Mouse (Mus musculus) heart, adult 2 months (tissue): Measurements from ENCODE around the gene Atraid. TPM values are rescaled to one million over a fixed set of nuclear protein-coding genes. Genes with fewer than 3 reads are reported as not detected.
A peak's percentile ranks its signal among the peaks of the same experiment; 100 is the strongest.

Experiments
- DNase-seq, 2 experiments: peaks; one replicate each; pipeline ENCODE4 v3.0.0; 2021
- H3K27ac ChIP-seq: fragments of 200-600 bp; 2 replicates; pipeline ENCODE4 v1.8.1; 2022
- H3K27me3 ChIP-seq: fragments of 200-500 bp; 2 replicates; pipeline ENCODE4 v1.6.1; 2012; ENCODE audit warnings: mild to moderate bottlenecking, low read length, inconsistent platforms, mixed read lengths; ENCODE audit not compliant: control insufficient read depth, insufficient read depth
- H3K36me3 ChIP-seq: fragments of 200-500 bp; 2 replicates; pipeline ENCODE4 v1.6.1; 2012; ENCODE audit warnings: low read length, inconsistent platforms; ENCODE audit not compliant: control insufficient read depth, insufficient read depth
- H3K4me1 ChIP-seq: fragments of 200-500 bp; 2 replicates; pipeline ENCODE4 v1.6.1; 2011; ENCODE audit warnings: low read length; ENCODE audit not compliant: control insufficient read depth, insufficient read depth
- H3K4me3 ChIP-seq: fragments of 200-600 bp; 2 replicates; pipeline ENCODE4 v1.8.1; 2022
- H3K79me2 ChIP-seq: fragments of 200-500 bp; replicated peaks from 2 replicates; pipeline ENCODE4 v1.6.1; 2012; ENCODE audit warnings: mild to moderate bottlenecking, inconsistent platforms, low read length, moderate library complexity, mixed read lengths; ENCODE audit not compliant: control insufficient read depth, insufficient read depth
- H3K9ac ChIP-seq: fragments of 200-500 bp; 2 replicates; pipeline ENCODE4 v1.6.1; 2012; ENCODE audit warnings: low read depth, mild to moderate bottlenecking, control low read depth, inconsistent platforms, low read length, mixed read lengths
- CTCF ChIP-seq: fragments of 200-600 bp; IDR thresholded peaks from 2 replicates; pipeline ENCODE4 v1.8.1; 2022; ENCODE audit warnings: antibody characterized with exemption, mild to moderate bottlenecking, moderate library complexity
- EP300 ChIP-seq: fragments of 200-500 bp; IDR thresholded peaks from 2 replicates; pipeline ENCODE4 v1.6.1; 2011; ENCODE audit warnings: low read depth, low read length, control low read depth; ENCODE audit not compliant: insufficient read depth
- POLR2A ChIP-seq: fragments of 200-500 bp; IDR thresholded peaks from 2 replicates; pipeline ENCODE4 v1.6.1; 2011; ENCODE audit warnings: mild to moderate bottlenecking, low read depth, low read length, control low read depth; ENCODE audit not compliant: insufficient read depth
- WGBS: fragments of 180-500 bp; shearing (Covaris S2); methylation state at CpG from one replicate; pipeline ENCODE4 v1.1.7; 2018; 5-methylcytosine and 5-hydroxymethylcytosine counted together
- intact Hi-C: fragments of 180-260 bp; cut with DNase I; formaldehyde crosslinking; loops from one replicate; pipeline ENCODE4 v1.15.1; 2025
- polyA plus RNA-seq: library from polyadenylated mRNA; depleted of rRNA; stranded (reverse); fragments of >200 nt; gene quantifications from 2 replicates; pipeline ENCODE4 v1.2.3, GENCODE M21; 2012
- total RNA-seq, 2 experiments: library from RNA; stranded (reverse); gene quantifications; 2 replicates each; pipeline ENCODE4 v1.2.3; 2021

The Atraid gene
- total and polyA plus RNA-seq, 3 experiments, result 44.2 to 100 (median 45.6) TPM

- no peaks in the 10 kb centered on the region; the same call in none of the 2 replicates for H3K4me1 ChIP-seq
- no peak overlapping the region for H3K27ac ChIP-seq
- no peak overlapping the region for H3K9ac ChIP-seq
- intact Hi-C loops, result no loop called here
- DNase-seq, result peak in 1 of 2 experiments; percentile 18
- no peaks in the 10 kb centered on the region for H3K79me2 ChIP-seq
- H3K36me3 ChIP-seq, result no peaks in the 10 kb centered on the region
- 43% methylated on average over 13 of the region's 13 CpGs for WGBS
- H3K4me3 ChIP-seq, result no peak overlapping the region
- TF ChIP-seq EP300 (no peak), POLR2A (no peak), CTCF (no peak)
- H3K27me3 ChIP-seq, result no peaks in the 10 kb centered on the region
These were observed 32.1 kb downstream of the Atraid start for GRCm38 (mm10) chr5:31080059-31080794.

- Histone ChIP-seq H3K27me3 (no peaks in the 10 kb centered on the region), H3K9ac (no peak overlapping the region), H3K4me3 (no peak overlapping the region), H3K79me2 (no peaks in the 10 kb centered on the region), H3K27ac (no peak overlapping the region), H3K4me1 (no peaks in the 10 kb centered on the region; the same call in none of the 2 replicates), H3K36me3 (no peaks in the 10 kb centered on the region)
- TF ChIP-seq EP300 (no peak), CTCF (no peak), POLR2A (no peak)
- 70% methylated on average over 3 of the region's 3 CpGs for WGBS
- DNase-seq, result no peak
- intact Hi-C loops, result no loop called here
These were observed 32.7 kb downstream of the Atraid start for GRCm38 (mm10) chr5:31080795-31081164.

- no peaks in the 10 kb centered on the region for H3K79me2 ChIP-seq
- no peaks in the 10 kb centered on the region for H3K27me3 ChIP-seq
- WGBS, result 90% methylated on average over 3 of the region's 3 CpGs
These were observed 33.3 kb downstream of the Atraid start for GRCm38 (mm10) chr5:31081386-31081785.

GRCm38 (mm10) chr5:31082355-31082754, 34.2 kb downstream of the Atraid start:
- Histone ChIP-seq H3K4me3 (no peak overlapping the region), H3K36me3 (no peaks in the 10 kb centered on the region), H3K9ac (no peak overlapping the region), H3K27ac (no peak overlapping the region), H3K4me1 (no peaks in the 10 kb centered on the region; the same call in none of the 2 replicates), H3K27me3 (no peaks in the 10 kb centered on the region), H3K79me2 (no peaks in the 10 kb centered on the region)
- peak; percentile 65 to 74 for DNase-seq
- 21% methylated on average over 5 of the region's 5 CpGs for WGBS
- intact Hi-C loops, result loop anchor here (2.0 kb wide), 1 partner anchor 28 kb away; no protein-coding TSS in a partner anchor
- TF ChIP-seq CTCF, result peak; percentile 74
- TF ChIP-seq POLR2A, result no peak

More at GRCm38 (mm10) chr5:31081386-31081785, 33.3 kb downstream of the Atraid start:
- no peak for TF ChIP-seq POLR2A
- TF ChIP-seq CTCF, result peak; percentile 74
- Histone ChIP-seq H3K27ac (no peak overlapping the region), H3K4me3 (no peak overlapping the region), H3K4me1 (no peaks in the 10 kb centered on the region; the same call in none of the 2 replicates), H3K9ac (no peak overlapping the region), H3K36me3 (no peaks in the 10 kb centered on the region)
- DNase-seq, result no peak
- intact Hi-C loops, result no loop called here

- H3K27ac ChIP-seq, result peak overlapping the region; percentile 15
- peak; percentile 37 to 39 for DNase-seq
- TF ChIP-seq POLR2A (no peak), CTCF (no peak), EP300 (no peak)
- 11% methylated on average over 12 of the region's 12 CpGs for WGBS
- H3K79me2 ChIP-seq, result no peaks in the 10 kb centered on the region
- intact Hi-C loops, result loop anchor here (2.0 kb wide), 1 partner anchor 28 kb away; no protein-coding TSS in a partner anchor
- H3K36me3 ChIP-seq, result no peaks in the 10 kb centered on the region
- no peaks in the 10 kb centered on the region; the same call in none of the 2 replicates for H3K4me1 ChIP-seq
- no peaks in the 10 kb centered on the region for H3K27me3 ChIP-seq
- H3K4me3 ChIP-seq, result 0 out of 2 replicates have a peak overlapping the region, but pooled peaks have one; percentile 10
- no peak overlapping the region for H3K9ac ChIP-seq
These were observed 35.0 kb downstream of the Atraid start for GRCm38 (mm10) chr5:31082935-31083625.

- DNase-seq, result no peak
- TF ChIP-seq CTCF (no peak), EP300 (no peak), POLR2A (no peak)
- intact Hi-C loops, result loop anchor here (2.0 kb wide), 1 partner anchor 27 kb away; no protein-coding TSS in a partner anchor
- Histone ChIP-seq H3K36me3 (no peaks in the 10 kb centered on the region), H3K79me2 (no peaks in the 10 kb centered on the region), H3K4me1 (no peaks in the 10 kb centered on the region; the same call in none of the 2 replicates), H3K27ac (no peak overlapping the region), H3K4me3 (no peak overlapping the region), H3K9ac (no peak overlapping the region), H3K27me3 (no peaks in the 10 kb centered on the region; the same call in 1 of the 2 replicates)
- 18% methylated on average over 8 of the region's 8 CpGs for WGBS
These were observed 35.8 kb downstream of the Atraid start for GRCm38 (mm10) chr5:31083949-31084348.
